Comparison of ENCODE assay signal across 8 mouse cellular contexts in genomic region chr16:23109350-23110280, GRCm38 (mm10). TPM values are rescaled to one million over a fixed set of nuclear protein-coding genes. Genes with fewer than 3 reads are reported as not detected.
DNase-seq lines count a peak whose midpoint lies in the region; ATAC-seq lines count a peak whose summit lies in the region.

No protein-coding gene starts in this region.

- peak overlapping the region; percentile 38; the same call in 1 of the 2 replicates for H3K27ac ChIP-seq in heart, embryonic 16.5 days (ENCODE audit: low read length)
- H3K27ac ChIP-seq in hindbrain, embryonic 13.5 days: no peak overlapping the region
- no peak overlapping the region for H3K27ac ChIP-seq in midbrain, embryonic 13.5 days

- peaks cover 46% of the 10 kb centered on the region for H3K36me3 ChIP-seq in heart, embryonic 16.5 days (ENCODE audit: control insufficient read depth, insufficient read depth)
- H3K36me3 ChIP-seq in hindbrain, embryonic 13.5 days: peaks cover 53% of the 10 kb centered on the region
- H3K36me3 ChIP-seq in midbrain, embryonic 13.5 days: peaks cover 56% of the 10 kb centered on the region

- H3K9ac ChIP-seq in heart, embryonic 16.5 days (ENCODE audit: low read length): peak overlapping the region; percentile 100
- peak overlapping the region; percentile 100 for H3K9ac ChIP-seq in hindbrain, embryonic 13.5 days
- peak overlapping the region; percentile 98 for H3K9ac ChIP-seq in midbrain, embryonic 13.5 days (replicated peaks)

- peak overlapping the region; percentile 92 for H3K4me2 ChIP-seq in heart, embryonic 16.5 days (ENCODE audit: low read depth, low read length)
- peak overlapping the region; percentile 97 for H3K4me2 ChIP-seq in hindbrain, embryonic 13.5 days
- peak overlapping the region; percentile 96 for H3K4me2 ChIP-seq in midbrain, embryonic 13.5 days (replicated peaks)

- H3K27me3 ChIP-seq in heart, embryonic 16.5 days (ENCODE audit: control insufficient read depth, insufficient read depth, low read length): no peaks in the 10 kb centered on the region
- H3K27me3 ChIP-seq in hindbrain, embryonic 13.5 days: no peaks in the 10 kb centered on the region
- H3K27me3 ChIP-seq in midbrain, embryonic 13.5 days: no peaks in the 10 kb centered on the region

- peaks cover 39% of the 10 kb centered on the region for H3K4me1 ChIP-seq in heart, embryonic 16.5 days (ENCODE audit: control insufficient read depth, insufficient read depth, low read length)
- peaks cover 33% of the 10 kb centered on the region for H3K4me1 ChIP-seq in hindbrain, embryonic 13.5 days (replicated peaks)
- peaks cover 48% of the 10 kb centered on the region for H3K4me1 ChIP-seq in midbrain, embryonic 13.5 days (replicated peaks)

- WGBS in heart, embryonic 16.5 days: 46% methylated on average over 5 of the region's 5 CpGs
- whole genome bisulfite sequencing in hindbrain, embryonic 13.5 days: 64% methylated on average over 5 of the region's 5 CpGs
- WGBS in midbrain, embryonic 13.5 days: 56% methylated on average over 5 of the region's 5 CpGs

- no peak for ATAC-seq in heart, embryonic 16.5 days (replicated peaks; ENCODE audit: extremely low read depth, insufficient read depth, low FRiP score)
- no peak for ATAC-seq in hindbrain, embryonic 13.5 days (ENCODE audit: low FRiP score)
- ATAC-seq in midbrain, embryonic 13.5 days: no peak

- H3K9me3 ChIP-seq in heart, embryonic 16.5 days (replicated peaks; ENCODE audit: control insufficient read depth, low read length): no peaks in the 10 kb centered on the region
- no peaks in the 10 kb centered on the region for H3K9me3 ChIP-seq in hindbrain, embryonic 13.5 days
- H3K9me3 ChIP-seq in midbrain, embryonic 13.5 days: no peaks in the 10 kb centered on the region

- no peak for DNase-seq in heart, adult 9 months (ENCODE audit: low spot score in 2 of 2)
- DNase-seq in R1 (ENCODE audit: low read depth, low spot score): peak; percentile 36
- DNase-seq in gastrocnemius, postnatal 25 days: no peak
- DNase-seq in thymus, adult 18-20 months: no peak
- DNase-seq in left cerebral cortex, adult 9 months (ENCODE audit: low spot score in 2 of 2): no peak

- H3K4me3 ChIP-seq in heart, embryonic 16.5 days (ENCODE audit: low read length): peak overlapping the region; percentile 100
- peak overlapping the region; percentile 99 for H3K4me3 ChIP-seq in hindbrain, embryonic 13.5 days
- peak overlapping the region; percentile 81 for H3K4me3 ChIP-seq in midbrain, embryonic 13.5 days (replicated peaks)

RNA-seq across cellular contexts. Expression of gene Eif4a2, which starts 2.4 kb away (rescaled TPM):
- polyA plus RNA-seq in heart, embryonic 16.5 days (2015; fragmentation: Nextera tagmentation; extraction: Ambion mirVana): 156 and 174 TPM in 2 replicates
- polyA plus RNA-seq in hindbrain, embryonic 13.5 days (2015; fragmentation: Nextera tagmentation; extraction: Ambion mirVana): 315 and 322 TPM in 2 replicates
- polyA plus RNA-seq in midbrain, embryonic 13.5 days (2015; fragmentation: Nextera tagmentation; extraction: Ambion mirVana): 281 and 302 TPM in 2 replicates
- total RNA-seq in gastrocnemius, postnatal 25 days (2021): 100 to 1,000 TPM; 362 to 414 TPM

RNA-seq across cellular contexts. Expression of gene Rfc4, which starts 17.9 kb away (rescaled TPM):
- 77.8 and 81.6 TPM in 2 replicates for polyA plus RNA-seq in heart, embryonic 16.5 days (2015; fragmentation: Nextera tagmentation; extraction: Ambion mirVana)
- 53.0 and 57.9 TPM in 2 replicates for polyA plus RNA-seq in hindbrain, embryonic 13.5 days (2015; fragmentation: Nextera tagmentation; extraction: Ambion mirVana)
- polyA plus RNA-seq in midbrain, embryonic 13.5 days (2015; fragmentation: Nextera tagmentation; extraction: Ambion mirVana): 76.2 and 78.4 TPM in 2 replicates
- 1 to 10 TPM; 6.1 to 6.2 TPM for total RNA-seq in gastrocnemius, postnatal 25 days (2021)

RNA-seq across cellular contexts. Expression of gene Adipoq, which starts 36.7 kb away (rescaled TPM):
- not detected in 2 replicates for polyA plus RNA-seq in heart, embryonic 16.5 days (2015; fragmentation: Nextera tagmentation; extraction: Ambion mirVana)
- not detected in 2 replicates for polyA plus RNA-seq in hindbrain, embryonic 13.5 days (2015; fragmentation: Nextera tagmentation; extraction: Ambion mirVana)
- polyA plus RNA-seq in midbrain, embryonic 13.5 days (2015; fragmentation: Nextera tagmentation; extraction: Ambion mirVana): 0.12 TPM in 1 of 2 replicates, not detected in the other
- total RNA-seq in gastrocnemius, postnatal 25 days (2021): 10 to 100 TPM in 1 of 2 experiments, 1 to 10 TPM in 1; 1.9 to 87.3 TPM

RNA-seq across cellular contexts. Expression of gene Kng1, which starts 52.0 kb away (rescaled TPM):
- polyA plus RNA-seq in heart, embryonic 16.5 days (2015; fragmentation: Nextera tagmentation; extraction: Ambion mirVana): 0.67 and 1.0 TPM in 2 replicates
- 0.14 TPM in 1 of 2 replicates, not detected in the other for polyA plus RNA-seq in hindbrain, embryonic 13.5 days (2015; fragmentation: Nextera tagmentation; extraction: Ambion mirVana)
- 0.16 TPM in 1 of 2 replicates, not detected in the other for polyA plus RNA-seq in midbrain, embryonic 13.5 days (2015; fragmentation: Nextera tagmentation; extraction: Ambion mirVana)
- not detected for total RNA-seq in gastrocnemius, postnatal 25 days (2021)
